Mouse (Mus musculus): ENCODE measurements around the gene Gm49721. TPM values are rescaled to one million over a fixed set of nuclear protein-coding genes. Genes with fewer than 3 reads are reported as not detected.

Gm49721 gene
- 0.07 TPM for polyA plus RNA-seq (2014; fragmentation: Illumina TruSeq; extraction: RNeasy Lipid Tissue Mini Kit (QIAGEN cat#74804); ENCODE audit: low read depth, low replicate concordance)

GRCm38 (mm10) chr17:6978287-6979248 lies at the start of gene Gm49721:
TSS of gene Gm49721 (plus strand) at chr17:6978904.

GRCm38 (mm10) chr17:6947984-6948768 lies 30.5 kb upstream of the Gm49721 start, which contains the start of gene Rsph3b:
TSS of gene Rsph3b (minus strand) at chr17:6948682.

GRCm38 (mm10) chr17:6960776-6961175 lies 17.9 kb upstream of the Gm49721 start, which contains the start of gene Tagap1:
TSS of gene Tagap1 (minus strand) at chr17:6961156.

DNA sequence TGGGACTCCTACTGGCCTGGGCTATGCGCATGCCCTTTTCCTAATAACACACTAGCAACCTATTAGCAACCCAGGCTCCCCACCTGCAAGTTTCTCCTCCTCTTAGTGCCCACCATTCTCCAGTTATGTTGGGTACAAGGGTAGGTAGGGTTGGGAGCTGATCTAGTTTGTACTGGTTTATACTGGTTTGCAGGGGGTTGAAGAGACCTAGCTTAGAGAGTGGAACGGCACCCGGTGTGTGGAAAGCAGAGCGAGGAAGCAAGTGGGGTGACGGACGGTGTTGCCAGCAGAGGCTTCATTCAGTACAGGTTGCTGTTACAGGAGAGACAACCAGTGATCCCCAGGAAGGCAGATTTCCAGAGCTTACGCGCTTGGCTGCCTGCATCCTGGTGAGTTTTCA lies 8.4 kb upstream of the Gm49721 start, which contains the start of gene Rnaset2b:
Gene Rnaset2b, plus strand, starts transcription at position 301 of the 400 bp plus-strand sequence.

DNA sequence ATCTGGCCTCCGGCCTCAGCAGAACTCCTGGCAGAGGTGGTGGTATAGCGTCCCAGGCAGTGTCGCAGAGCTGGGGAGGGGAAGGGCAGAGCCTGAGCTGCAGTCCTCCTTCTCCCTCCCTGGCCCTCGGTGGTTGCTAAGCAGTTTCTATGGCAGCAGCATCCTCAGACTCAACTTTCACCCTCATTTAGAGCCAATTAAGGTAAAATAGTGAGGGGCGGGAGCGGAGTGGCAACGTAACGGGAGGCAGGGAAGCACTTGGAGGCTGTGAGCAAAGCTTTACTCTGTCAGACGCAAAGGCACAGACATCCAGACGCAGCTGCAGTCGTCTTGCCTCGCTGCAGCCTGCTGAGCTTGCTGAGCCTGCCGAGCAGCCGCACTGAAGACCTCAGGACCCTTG lies 46.6 kb downstream of the Gm49721 start, which contains the start of gene Gm1604a:
Gene Gm1604a, plus strand, starts transcription at position 312 of the 400 bp plus-strand sequence.

Other genes starting within 250 kb of the Gm49721 start
- 4.2 TPM for gene Ezr, start 196.1 kb upstream of the Gm49721 start, polyA plus RNA-seq (2014; fragmentation: Illumina TruSeq; extraction: RNeasy Lipid Tissue Mini Kit (QIAGEN cat#74804); ENCODE audit: low read depth, low replicate concordance)
- gene Rsph3b, start 30.2 kb upstream of the Gm49721 start, polyA plus RNA-seq (2014; fragmentation: Illumina TruSeq; extraction: RNeasy Lipid Tissue Mini Kit (QIAGEN cat#74804); ENCODE audit: low read depth, low replicate concordance), result 127 TPM
- 51.2 TPM for gene Tagap1, start 17.7 kb upstream of the Gm49721 start, polyA plus RNA-seq (2014; fragmentation: Illumina TruSeq; extraction: RNeasy Lipid Tissue Mini Kit (QIAGEN cat#74804); ENCODE audit: low read depth, low replicate concordance)
- gene Rnaset2b, start 8.3 kb upstream of the Gm49721 start, polyA plus RNA-seq (2014; fragmentation: Illumina TruSeq; extraction: RNeasy Lipid Tissue Mini Kit (QIAGEN cat#74804); ENCODE audit: low read depth, low replicate concordance), result 97.8 TPM
- gene Gm1604a, start 46.7 kb downstream of the Gm49721 start, polyA plus RNA-seq (2014; fragmentation: Illumina TruSeq; extraction: RNeasy Lipid Tissue Mini Kit (QIAGEN cat#74804); ENCODE audit: low read depth, low replicate concordance), result not detected
- gene Rps6ka2, start 191.2 kb downstream of the Gm49721 start, polyA plus RNA-seq (2014; fragmentation: Illumina TruSeq; extraction: RNeasy Lipid Tissue Mini Kit (QIAGEN cat#74804); ENCODE audit: low read depth, low replicate concordance), result 4.7 TPM

Data from testis, adult 10 weeks (tissue).